Mouse (Mus musculus) stomach, postnatal 0 days (tissue): Measurements from ENCODE around the gene Cecr2. TPM values are rescaled to one million over a fixed set of nuclear protein-coding genes. Genes with fewer than 3 reads are reported as not detected.
"Not testable (repeated sequence)": the region's sequence is repeated elsewhere in the genome, so short reads cannot be mapped to it uniquely, and the experiment has no call there.

ENCODE experiments used
- ATAC-seq: fragments of 200-750 bp; cut with Nextera tagmentation; 2 replicates; pipeline ENCODE4 v1.8.0; 2017; ENCODE audit not compliant: low FRiP score, low TSS enrichment
- DNase-seq: peaks from one replicate; pipeline ENCODE4 v3.0.0-alpha.2; 2016; ENCODE audit warnings: low spot score
- H3K27ac ChIP-seq: fragments of 300-500 bp; sonication (generic); replicated peaks from 2 replicates; pipeline ENCODE4 v1.5.1; 2014; ENCODE audit warnings: mild to moderate bottlenecking, control low read depth
- H3K27me3 ChIP-seq: fragments of 300-500 bp; sonication (generic); 2 replicates; pipeline ENCODE4 v1.6.1; 2014; ENCODE audit warnings: low read length; ENCODE audit not compliant: control insufficient read depth, insufficient read depth
- H3K36me3 ChIP-seq: fragments of 300-500 bp; sonication (generic); 2 replicates; pipeline ENCODE4 v1.6.1; 2014; ENCODE audit warnings: low read length, mixed read lengths; ENCODE audit not compliant: control insufficient read depth, insufficient read depth
- H3K4me1 ChIP-seq: fragments of 300-500 bp; sonication (generic); replicated peaks from 2 replicates; pipeline ENCODE4 v1.6.1; 2014; ENCODE audit warnings: antibody characterized with exemption; ENCODE audit not compliant: control insufficient read depth, insufficient read depth
- H3K4me2 ChIP-seq: fragments of 300-500 bp; sonication (generic); replicated peaks from 2 replicates; pipeline ENCODE4 v1.6.1; 2014; ENCODE audit warnings: low read depth, mild to moderate bottlenecking, control low read depth, moderate library complexity
- H3K4me3 ChIP-seq: fragments of 300-500 bp; sonication (generic); 2 replicates; pipeline ENCODE4 v1.5.1; 2014; ENCODE audit warnings: low read depth, low read length, control low read depth
- H3K9ac ChIP-seq: fragments of 300-500 bp; sonication (generic); 2 replicates; pipeline ENCODE4 v1.6.1; 2014; ENCODE audit warnings: mild to moderate bottlenecking, low read length, control low read depth, mixed read lengths
- H3K9me3 ChIP-seq: fragments of 300-500 bp; sonication (generic); 2 replicates; pipeline ENCODE4 v1.6.1; 2016; ENCODE audit warnings: low read length; ENCODE audit not compliant: control insufficient read depth
- CTCF ChIP-seq: IDR thresholded peaks from 2 replicates; pipeline ENCODE4 v1.5.1; 2016; ENCODE audit warnings: antibody characterized with exemption, low read depth, mild to moderate bottlenecking, moderate library complexity
- EP300 ChIP-seq: optimal IDR thresholded peaks from 2 replicates; pipeline ENCODE3; 2016; ENCODE audit warnings: antibody characterized with exemption
- WGBS: fragments of 180-500 bp; shearing (Covaris S2); extraction: QIAGEN DNeasy Blood & Tissue Kit; methylation state at CpG from one replicate; pipeline ENCODE4 v1.1.7; 2014; 5-methylcytosine and 5-hydroxymethylcytosine counted together
- polyA plus RNA-seq: library from polyadenylated mRNA; unstranded; fragments of >200 nt; fragmentation: Nextera tagmentation; extraction: Ambion mirVana; gene quantifications from 2 replicates; pipeline ENCODE4 v1.2.1, GENCODE M21; 2015

Cecr2 gene
- polyA plus RNA-seq, 1 experiment from 2014 or later, result 0.65 TPM

- TF ChIP-seq EP300, result no peak
- TF ChIP-seq CTCF, result no peak
- Histone ChIP-seq H3K9me3 (no peaks in the 10 kb centered on the region), H3K27ac (no peak overlapping the region), H3K4me3 (no peak overlapping the region), H3K36me3 (no peaks in the 10 kb centered on the region), H3K27me3 (no peaks in the 10 kb centered on the region), H3K9ac (no peak overlapping the region), H3K4me2 (no peak overlapping the region), H3K4me1 (no peaks in the 10 kb centered on the region)
- 52% methylated on average over 23 of the region's 23 CpGs for WGBS
- ATAC-seq (no peak), DNase-seq (no peak)
These were observed 21.5 kb upstream of the Cecr2 start for GRCm38 (mm10) chr6:120644346-120645299.

GRCm38 (mm10) chr6:120647246-120648028 lies 18.7 kb upstream of the Cecr2 start:
- not testable (repeated sequence) for H3K4me3 ChIP-seq, H3K36me3 ChIP-seq, H3K27ac ChIP-seq, H3K4me2 ChIP-seq, H3K9ac ChIP-seq, H3K4me1 ChIP-seq, DNase-seq, H3K27me3 ChIP-seq, H3K9me3 ChIP-seq, ATAC-seq
- WGBS, result 91% methylated on average over 3 of the region's 4 CpGs

- Histone ChIP-seq H3K4me1 (no peaks in the 10 kb centered on the region), H3K27me3 (no peaks in the 10 kb centered on the region), H3K4me3 (no peak overlapping the region), H3K9ac (no peak overlapping the region), H3K36me3 (no peaks in the 10 kb centered on the region), H3K4me2 (no peak overlapping the region), H3K27ac (no peak overlapping the region), H3K9me3 (no peaks in the 10 kb centered on the region)
- DNase-seq, result no peak
- no peak for ATAC-seq
- WGBS, result 38% methylated on average over 5 of the region's 5 CpGs
- TF ChIP-seq CTCF (no peak), EP300 (no peak)
These were observed 18.0 kb upstream of the Cecr2 start for GRCm38 (mm10) chr6:120648205-120648604.

- no peaks in the 10 kb centered on the region for H3K36me3 ChIP-seq
- H3K27ac ChIP-seq, result no peak overlapping the region
- DNase-seq, result no peak
- H3K27me3 ChIP-seq, result no peaks in the 10 kb centered on the region
- TF ChIP-seq EP300 (no peak), CTCF (no peak)
- no peak for ATAC-seq
- no peaks in the 10 kb centered on the region for H3K4me1 ChIP-seq
- no peak overlapping the region for H3K9ac ChIP-seq
- H3K9me3 ChIP-seq, result no peaks in the 10 kb centered on the region
- 57% methylated on average over 7 of the region's 7 CpGs for WGBS
- no peak overlapping the region for H3K4me3 ChIP-seq
- H3K4me2 ChIP-seq, result no peak overlapping the region
These were observed 13.5 kb upstream of the Cecr2 start for GRCm38 (mm10) chr6:120652666-120653065.

- Histone ChIP-seq H3K36me3 (no peaks in the 10 kb centered on the region), H3K9me3 (no peaks in the 10 kb centered on the region), H3K27ac (no peak overlapping the region), H3K9ac (no peak overlapping the region), H3K27me3 (no peaks in the 10 kb centered on the region), H3K4me1 (no peaks in the 10 kb centered on the region), H3K4me3 (no peak overlapping the region), H3K4me2 (no peak overlapping the region)
- TF ChIP-seq CTCF (no peak), EP300 (no peak)
- no peak for ATAC-seq
- 89% methylated on average over 3 of the region's 3 CpGs for WGBS
- no peak for DNase-seq
These were observed 10.5 kb upstream of the Cecr2 start for GRCm38 (mm10) chr6:120655702-120656101.

- 52% methylated on average over 7 of the region's 7 CpGs for WGBS
These were observed 7.3 kb upstream of the Cecr2 start for GRCm38 (mm10) chr6:120658848-120659247.

More at GRCm38 (mm10) chr6:120658848-120659247, 7.3 kb upstream of the Cecr2 start:
- no peak overlapping the region for H3K9ac ChIP-seq
- no peaks in the 10 kb centered on the region for H3K9me3 ChIP-seq
- DNase-seq (no peak), ATAC-seq (no peak)
- no peak overlapping the region for H3K27ac ChIP-seq
- no peaks in the 10 kb centered on the region for H3K36me3 ChIP-seq
- H3K4me1 ChIP-seq, result no peaks in the 10 kb centered on the region
- no peak for TF ChIP-seq CTCF
- no peak for TF ChIP-seq EP300
- no peak overlapping the region for H3K4me2 ChIP-seq
- H3K27me3 ChIP-seq, result no peaks in the 10 kb centered on the region
- no peak overlapping the region for H3K4me3 ChIP-seq
